Mouse (Mus musculus) erythroblast, adult 5-6 weeks (primary cell): ENCODE data around the gene Agpat3. TPM values are rescaled to one million over a fixed set of nuclear protein-coding genes. Genes with fewer than 3 reads are reported as not detected.
"Not testable (repeated sequence)": the region's sequence is repeated elsewhere in the genome, so short reads cannot be mapped to it uniquely, and the experiment has no call there.

Source experiments
- ATAC-seq: replicated peaks from 2 replicates; pipeline ENCODE4 v1.8.0; 2016; ENCODE audit warnings: moderate number of reproducible peaks, mild to moderate bottlenecking, moderate TSS enrichment, inconsistent platforms; ENCODE audit not compliant: poor library complexity, low FRiP score, severe bottlenecking
- total RNA-seq, 2 experiments: library from RNA; stranded (forward) in 1 of 2; stranded (reverse) in 1 of 2; fragments of 150-400 nt in 1 of 2; fragments of 200-764, 138-1000 nt in 1 of 2; gene quantifications; 2 replicates each; pipeline versions ENCODE4 v1.2.3 to v1.2.4; 2015 to 2017; ENCODE audit warnings: low replicate concordance in 2 of 2

The Agpat3 gene
- total RNA-seq, 2 experiments from 2014 or later, result 2.6 to 5.8 TPM

- ATAC-seq, result no peak
These were observed 11.8 kb upstream of the Agpat3 start for GRCm38 (mm10) chr10:78364106-78364505.

DNA sequence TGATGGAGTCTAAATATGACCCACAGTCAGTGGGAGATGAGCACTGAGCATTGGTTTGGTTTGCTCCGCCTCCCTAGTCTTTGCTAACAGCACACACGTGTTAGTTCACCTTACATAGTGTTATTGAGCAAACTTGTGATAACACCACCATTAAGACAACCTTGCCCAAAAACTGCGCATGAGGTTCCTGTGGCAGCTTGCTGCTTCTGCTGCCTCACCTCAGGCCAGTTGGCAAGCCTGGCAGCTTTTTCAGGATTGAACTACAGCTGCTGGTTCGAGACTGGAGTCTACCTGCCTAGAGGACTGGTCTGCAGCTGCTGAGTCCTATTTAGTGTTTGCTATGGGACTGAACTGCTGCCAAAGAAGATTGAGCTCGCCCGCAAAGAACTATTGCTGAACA lies 11.1 kb upstream of the Agpat3 start:
- no peak for ATAC-seq

DNA sequence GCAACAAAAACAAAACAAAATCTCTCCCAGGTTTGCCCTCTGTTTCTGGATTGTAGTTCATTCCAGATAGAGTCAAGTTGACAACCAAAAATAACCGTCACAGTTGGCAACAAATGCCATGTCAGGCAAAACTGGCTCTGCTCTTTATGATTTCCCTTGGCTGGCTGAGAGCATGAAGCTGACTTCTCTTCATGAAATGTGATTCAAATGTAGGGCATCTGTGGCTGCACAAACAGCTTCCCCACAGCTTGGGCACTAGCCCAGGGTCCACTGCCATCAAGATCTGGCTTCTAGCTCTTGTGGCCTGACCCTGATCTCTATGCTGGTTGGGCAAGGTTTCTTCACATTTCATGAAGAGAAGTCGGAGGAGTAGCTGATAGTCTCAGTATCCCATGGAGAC lies 9.7 kb upstream of the Agpat3 start:
- no peak for ATAC-seq

GRCm38 (mm10) chr10:78360290-78360711 lies 8.0 kb upstream of the Agpat3 start:
- ATAC-seq, result no peak

DNA sequence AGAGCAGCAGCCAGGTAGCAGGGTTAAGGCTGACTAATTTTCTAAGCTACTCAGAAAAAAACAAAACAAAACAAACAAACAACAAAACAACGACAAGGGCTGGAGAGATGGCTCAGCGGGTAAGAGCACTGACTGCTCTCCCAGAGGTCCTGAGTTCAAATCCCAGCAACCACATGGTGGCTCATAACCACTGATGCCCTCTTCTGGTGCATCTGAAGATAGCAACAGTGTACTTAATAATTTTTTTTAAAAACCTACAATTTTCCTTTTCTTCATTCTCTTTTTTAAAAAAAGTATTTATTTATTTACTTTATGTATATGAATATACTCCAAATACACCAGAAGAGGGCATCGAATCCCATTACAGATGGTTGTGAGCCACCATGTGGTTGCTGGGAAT lies 6.7 kb upstream of the Agpat3 start:
- not testable (repeated sequence) for ATAC-seq

DNA sequence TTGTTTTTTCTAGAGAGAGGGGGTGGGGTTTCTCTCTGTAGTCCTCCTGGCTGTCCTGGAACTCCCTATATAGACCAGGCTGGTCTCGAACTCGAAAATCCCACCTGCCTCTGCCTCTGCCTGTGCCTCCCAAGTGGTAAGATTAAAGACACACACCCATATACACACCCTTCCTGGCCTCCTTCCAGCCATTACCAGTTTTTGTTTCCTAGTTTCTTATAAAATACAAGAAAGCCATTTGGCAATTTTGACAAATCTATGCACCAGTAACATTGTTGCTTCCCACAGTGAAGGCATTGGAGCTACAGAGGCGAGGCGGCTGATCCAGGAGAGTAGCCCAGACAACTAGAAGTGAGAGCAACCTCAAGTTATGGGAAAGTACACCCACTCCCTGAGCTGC lies 6.0 kb upstream of the Agpat3 start:
- 0 out of 2 replicates have a peak, but pooled peaks have one; percentile 18 for ATAC-seq

GRCm38 (mm10) chr10:78357742-78358141 lies 5.5 kb upstream of the Agpat3 start:
- ATAC-seq, result no peak

GRCm38 (mm10) chr10:78355931-78356593 lies 3.8 kb upstream of the Agpat3 start:
- ATAC-seq, result no peak

GRCm38 (mm10) chr10:78353196-78353595 lies 907 bp upstream of the Agpat3 start:
- ATAC-seq, result no peak

GRCm38 (mm10) chr10:78352666-78353030 lies 359 bp upstream of the Agpat3 start:
- ATAC-seq, result no peak

GRCm38 (mm10) chr10:78351564-78351886 lies 764 bp downstream of the Agpat3 start:
- no peak for ATAC-seq

DNA sequence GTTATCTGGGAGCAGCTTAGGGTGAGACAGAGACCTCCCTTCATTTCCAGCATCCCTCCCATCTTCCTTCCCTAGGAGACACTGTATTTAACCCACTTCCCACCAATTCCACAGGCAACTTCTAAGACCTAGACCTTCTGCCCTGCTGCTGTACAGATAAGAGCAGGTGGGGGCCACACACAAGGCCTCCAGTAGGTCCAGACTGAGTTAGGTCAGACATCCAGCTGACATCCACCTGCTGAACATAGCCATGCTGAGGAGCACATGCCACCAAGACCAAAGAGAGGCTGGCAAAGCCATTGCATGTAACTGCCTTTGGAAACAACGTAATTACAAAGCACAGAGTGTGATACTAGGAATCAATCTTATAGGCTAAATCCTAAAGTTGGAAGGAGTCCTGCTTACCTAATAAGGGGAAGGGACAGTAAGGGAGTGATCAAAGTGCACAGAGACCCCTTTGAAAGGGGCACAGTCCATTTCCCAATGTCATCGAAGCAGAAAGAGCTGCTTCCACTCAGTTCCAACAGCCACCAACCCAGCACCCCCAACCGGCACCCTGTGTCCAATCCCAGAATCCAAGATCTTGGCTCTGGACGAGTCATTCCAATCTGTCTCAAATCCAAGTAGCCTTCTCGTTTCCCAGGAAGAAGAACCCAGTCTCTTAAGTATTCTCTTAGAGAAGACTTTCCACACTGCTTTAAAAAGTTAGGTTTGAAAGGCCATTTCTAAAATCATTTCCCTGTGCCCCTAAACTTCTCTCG lies 1.3 kb downstream of the Agpat3 start:
- 0 out of 2 replicates have a peak, but pooled peaks have one; percentile 17 for ATAC-seq

GRCm38 (mm10) chr10:78349464-78350165 lies 2.7 kb downstream of the Agpat3 start:
- ATAC-seq, result no peak

DNA sequence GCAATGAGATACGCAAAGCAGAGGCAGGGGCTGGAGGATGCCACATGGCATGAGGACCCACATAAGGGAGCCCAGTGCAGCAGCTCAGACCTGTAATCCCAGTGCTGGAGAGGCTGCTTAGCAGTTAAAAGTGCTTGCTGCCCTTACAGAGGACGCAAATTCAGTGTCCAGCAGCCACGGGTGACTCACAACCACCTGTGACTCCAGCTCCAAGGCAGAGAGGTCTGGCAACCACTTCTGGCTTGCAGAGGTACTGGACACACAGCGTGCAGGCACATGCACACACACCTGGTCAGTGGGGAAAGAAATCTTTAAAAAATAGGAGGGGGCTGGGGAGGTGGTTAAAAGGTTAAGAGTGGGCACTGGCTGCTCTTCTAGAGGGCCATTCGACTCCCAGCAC lies 4.1 kb downstream of the Agpat3 start:
- no peak for ATAC-seq

GRCm38 (mm10) chr10:78347486-78347885 lies 4.8 kb downstream of the Agpat3 start:
- no peak for ATAC-seq

- no peak for ATAC-seq
These were observed 6.8 kb downstream of the Agpat3 start for GRCm38 (mm10) chr10:78345466-78345865.

DNA sequence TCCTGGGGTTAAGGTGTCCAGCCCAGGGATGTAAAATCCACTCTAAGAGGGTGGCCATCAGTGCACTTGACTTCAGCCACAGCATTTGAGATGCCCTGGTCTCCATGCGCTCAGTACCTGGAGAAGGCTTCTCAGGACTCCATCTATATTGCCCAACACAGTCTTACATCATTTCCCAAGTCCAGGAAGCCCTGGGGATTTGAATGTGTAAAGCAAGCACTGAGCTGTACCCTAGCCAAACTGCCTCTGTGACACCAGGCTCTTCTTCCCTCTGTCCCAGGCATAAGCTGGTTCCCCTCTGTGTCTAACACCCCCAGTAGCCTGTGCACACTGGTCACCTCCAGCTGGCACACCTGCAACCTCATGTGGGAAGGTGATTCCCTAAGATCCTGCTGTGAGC lies 10.2 kb downstream of the Agpat3 start:
- ATAC-seq, result no peak

DNA sequence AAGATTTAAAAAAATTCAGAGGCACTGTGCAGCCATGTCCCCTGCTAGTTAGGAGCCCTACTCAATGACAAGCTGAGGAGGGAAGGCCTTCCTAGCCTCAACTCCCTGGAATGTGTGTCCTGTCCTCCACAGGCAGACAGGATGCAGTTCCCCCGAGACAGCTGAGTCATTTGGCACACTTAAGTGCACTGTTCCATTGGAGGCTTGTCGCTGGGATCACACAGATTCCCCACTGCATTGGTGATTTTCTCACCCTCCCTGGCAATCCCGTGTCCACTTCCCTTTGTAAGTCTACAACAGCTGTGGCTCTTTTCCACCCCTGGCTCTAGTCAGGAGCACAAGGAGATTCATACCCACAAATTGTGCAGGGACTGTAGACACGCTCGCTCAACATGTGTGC lies 14.1 kb downstream of the Agpat3 start:
- no peak for ATAC-seq

DNA sequence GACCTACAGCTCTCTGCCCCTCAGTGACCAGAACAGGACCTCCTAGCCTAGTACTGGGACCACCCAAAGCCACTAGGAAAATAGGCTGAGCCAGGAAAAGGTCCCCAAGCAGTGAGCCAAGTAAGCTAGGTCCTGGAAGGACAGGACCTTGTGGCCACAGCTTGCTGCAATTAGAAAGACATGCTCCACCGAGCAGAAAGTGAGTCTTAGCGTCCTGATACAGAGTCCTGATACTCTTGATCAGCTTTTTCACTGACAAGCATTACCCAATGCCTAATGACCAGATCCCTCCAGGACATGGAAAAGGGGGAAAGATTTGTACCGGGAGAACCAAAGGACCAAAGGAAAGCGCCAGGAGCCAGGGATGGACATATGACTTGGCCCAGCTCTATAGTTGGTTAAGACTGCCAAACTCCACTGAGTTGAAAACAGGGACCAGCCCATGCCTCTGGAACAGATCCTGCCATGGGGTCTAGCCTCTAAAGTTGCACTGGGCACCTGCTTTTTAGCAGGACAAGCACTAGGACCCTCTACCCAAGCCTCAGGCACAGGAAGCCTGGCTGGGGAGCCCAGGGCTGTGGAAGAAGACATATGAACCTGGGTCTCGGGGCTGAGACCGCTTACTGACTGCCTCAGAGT lies 17.2 kb downstream of the Agpat3 start:
- ATAC-seq, result no peak

DNA sequence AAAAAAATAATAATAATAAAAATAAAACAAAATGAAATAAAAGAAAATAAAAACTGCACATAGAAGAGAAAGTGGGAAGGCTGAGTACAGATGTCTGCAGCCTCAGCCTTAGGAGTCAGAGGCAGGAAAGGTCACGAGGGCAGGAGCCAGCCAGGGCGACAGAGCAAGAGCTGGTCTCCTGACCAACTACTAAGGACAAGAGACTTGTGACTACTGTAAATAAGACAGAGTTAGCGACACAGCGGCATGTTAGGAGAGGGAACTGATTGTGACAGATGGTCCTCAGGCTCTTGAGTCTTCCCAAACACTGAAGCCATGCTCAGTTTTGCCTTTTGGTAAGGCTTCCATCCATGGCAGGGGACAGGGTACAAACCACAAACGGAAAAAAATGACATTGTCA lies 20.7 kb downstream of the Agpat3 start:
- no peak for ATAC-seq

DNA sequence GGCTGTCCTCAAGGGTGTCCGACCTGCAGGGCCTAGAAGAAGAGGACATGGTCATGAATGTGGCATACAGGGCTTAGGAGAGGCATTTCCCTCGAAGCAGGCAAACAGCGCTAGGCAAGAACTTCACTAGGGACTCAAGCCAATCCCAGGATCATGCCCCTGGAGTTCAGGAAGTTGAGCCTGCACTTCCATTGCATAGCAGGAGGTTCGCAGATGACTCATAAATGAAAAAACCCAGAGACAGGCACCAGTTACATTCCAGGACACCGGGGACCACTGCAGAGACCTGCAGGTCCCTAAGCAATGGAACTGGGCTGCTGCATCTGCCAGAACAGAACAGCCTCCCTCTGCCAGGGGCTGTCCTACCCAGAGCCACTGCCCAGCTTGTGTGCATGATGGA lies 23.0 kb downstream of the Agpat3 start:
- ATAC-seq, result no peak
